Mouse (Mus musculus) heart, embryonic 11.5 days (tissue): ENCODE measurements around the gene Faah. TPM values are rescaled to one million over a fixed set of nuclear protein-coding genes. Genes with fewer than 3 reads are reported as not detected.

Experiments
- ATAC-seq: fragments of 200-750 bp; cut with Nextera tagmentation; replicated peaks from 2 replicates; pipeline ENCODE4 v1.8.0; 2017; ENCODE audit warnings: moderate library complexity; ENCODE audit not compliant: insufficient number of reproducible peaks, low FRiP score, low TSS enrichment
- H3K27ac ChIP-seq: fragments of 300-500 bp; sonication (generic); 2 replicates; pipeline ENCODE4 v1.5.1; 2014; ENCODE audit warnings: mild to moderate bottlenecking, low read depth, low read length
- H3K27me3 ChIP-seq: fragments of 300-500 bp; sonication (generic); 2 replicates; pipeline ENCODE4 v1.6.1; 2014; ENCODE audit warnings: mild to moderate bottlenecking, low read length, mixed read lengths; ENCODE audit not compliant: control insufficient read depth, insufficient read depth
- H3K36me3 ChIP-seq: fragments of 300-500 bp; sonication (generic); 2 replicates; pipeline ENCODE4 v1.6.1; 2014; ENCODE audit warnings: mild to moderate bottlenecking, low read length, moderate library complexity, mixed read lengths; ENCODE audit not compliant: control insufficient read depth, insufficient read depth
- H3K4me1 ChIP-seq: fragments of 300-500 bp; sonication (generic); 2 replicates; pipeline ENCODE4 v1.6.1; 2014; ENCODE audit warnings: low read length; ENCODE audit not compliant: control insufficient read depth, insufficient read depth
- H3K4me2 ChIP-seq: fragments of 300-500 bp; sonication (generic); 2 replicates; pipeline ENCODE4 v1.6.1; 2014; ENCODE audit warnings: mild to moderate bottlenecking, moderate library complexity
- H3K4me3 ChIP-seq: fragments of 300-500 bp; sonication (generic); 2 replicates; pipeline ENCODE4 v1.5.1; 2014; ENCODE audit warnings: low read depth, low read length
- H3K9ac ChIP-seq: fragments of 300-500 bp; sonication (generic); 2 replicates; pipeline ENCODE4 v1.6.1; 2014; ENCODE audit warnings: mild to moderate bottlenecking, low read depth, low read length, moderate library complexity
- H3K9me3 ChIP-seq: fragments of 300-500 bp; sonication (generic); replicated peaks from 2 replicates; pipeline ENCODE4 v1.6.1; 2016; ENCODE audit warnings: low read length; ENCODE audit not compliant: control insufficient read depth
- WGBS: fragments of 180-500 bp; shearing (Covaris S2); extraction: QIAGEN DNeasy Blood & Tissue Kit; methylation state at CpG from one replicate; pipeline ENCODE4 v1.1.7; 2014; ENCODE audit not compliant: insufficient replicate concordance; 5-methylcytosine and 5-hydroxymethylcytosine counted together
- polyA plus RNA-seq: library from polyadenylated mRNA; unstranded; fragments of >200 nt; fragmentation: Nextera tagmentation; extraction: Ambion mirVana; gene quantifications from 2 replicates; pipeline ENCODE4 v1.2.1, GENCODE M21; 2014

Gene Faah
- 0.94 and 1.1 TPM in 2 replicates for polyA plus RNA-seq

GRCm38 (mm10) chr4:116017902-116018746, at the start of gene Faah:
TSS of gene Faah (minus strand) at chr4:116017926.
- Histone ChIP-seq H3K4me2 (peak within 1 kb of the TSS; percentile 99), H3K27ac (no peak within 1 kb of the TSS), H3K4me1 (peaks cover 3% of the 10 kb centered on the region; the same call in 1 of the 2 replicates), H3K36me3 (no peaks in the 10 kb centered on the region), H3K4me3 (peak within 1 kb of the TSS; percentile 69), H3K27me3 (peaks cover 71% of the 10 kb centered on the region), H3K9ac (peak within 1 kb of the TSS; percentile 62; the same call in 1 of the 2 replicates), H3K9me3 (no peaks in the 10 kb centered on the region)
- peak; percentile 14; the same call in 1 of the 2 replicates for ATAC-seq
- WGBS, result 8% methylated on average over 18 of the region's 18 CpGs

- 8% methylated on average over 1 of the region's 1 CpGs for WGBS
- ATAC-seq, result no peak
- Histone ChIP-seq H3K27ac (no peak overlapping the region), H3K9me3 (no peaks in the 10 kb centered on the region), H3K9ac (no peak overlapping the region), H3K36me3 (peaks cover 20% of the 10 kb centered on the region), H3K4me3 (no peak overlapping the region), H3K4me1 (0 out of 2 replicates have a peak, but pooled peaks cover 3% of the 10 kb centered on the region), H3K4me2 (no peak overlapping the region), H3K27me3 (no peaks in the 10 kb centered on the region)
Measured at GRCm38 (mm10) chr4:116063855-116064254, 46.1 kb upstream of the Faah start.

- H3K4me2 ChIP-seq, result no peak overlapping the region
- 0 out of 2 replicates have a peak, but pooled peaks cover 3% of the 10 kb centered on the region for H3K4me1 ChIP-seq
- WGBS, result 68% methylated on average over 5 of the region's 5 CpGs
- H3K4me3 ChIP-seq, result no peak overlapping the region
- no peak for ATAC-seq
- no peak overlapping the region for H3K27ac ChIP-seq
- no peaks in the 10 kb centered on the region for H3K27me3 ChIP-seq
- no peaks in the 10 kb centered on the region for H3K36me3 ChIP-seq
- H3K9me3 ChIP-seq, result no peaks in the 10 kb centered on the region
- no peak overlapping the region for H3K9ac ChIP-seq
Measured at GRCm38 (mm10) chr4:116059012-116059726, 41.4 kb upstream of the Faah start.

GRCm38 (mm10) chr4:116057559-116057958, 39.8 kb upstream of the Faah start:
- no peak overlapping the region for H3K27ac ChIP-seq
- H3K4me1 ChIP-seq, result peaks cover 1% of the 10 kb centered on the region; the same call in 1 of the 2 replicates
- H3K27me3 ChIP-seq, result no peaks in the 10 kb centered on the region
- H3K9me3 ChIP-seq, result no peaks in the 10 kb centered on the region
- no peak overlapping the region for H3K4me3 ChIP-seq
- H3K36me3 ChIP-seq, result no peaks in the 10 kb centered on the region
- ATAC-seq, result no peak
- WGBS, result 0% methylated on average over 1 of the region's 1 CpGs
- no peak overlapping the region for H3K4me2 ChIP-seq
- no peak overlapping the region for H3K9ac ChIP-seq

GRCm38 (mm10) chr4:116053399-116053961, 35.8 kb upstream of the Faah start, which contains the start of gene Nsun4:
TSS of gene Nsun4 (minus strand) at chr4:116053876.
- Histone ChIP-seq H3K4me3 (peak within 1 kb of the TSS; percentile 64), H3K36me3 (no peaks in the 10 kb centered on the region), H3K9me3 (no peaks in the 10 kb centered on the region), H3K27me3 (no peaks in the 10 kb centered on the region), H3K4me2 (peak within 1 kb of the TSS; percentile 96), H3K9ac (peak within 1 kb of the TSS; percentile 78), H3K4me1 (peaks cover 4% of the 10 kb centered on the region; the same call in 1 of the 2 replicates), H3K27ac (peak within 1 kb of the TSS; percentile 95)
- peak; percentile 92 for ATAC-seq
- WGBS, result under 1% methylated on average over 35 of the region's 35 CpGs

GRCm38 (mm10) chr4:116052526-116053293, 35.0 kb upstream of the Faah start:
- Histone ChIP-seq H3K36me3 (no peaks in the 10 kb centered on the region), H3K4me2 (peak overlapping the region; percentile 96), H3K9me3 (no peaks in the 10 kb centered on the region), H3K9ac (peak overlapping the region; percentile 78), H3K27me3 (no peaks in the 10 kb centered on the region), H3K4me1 (peaks cover 4% of the 10 kb centered on the region; the same call in 1 of the 2 replicates), H3K4me3 (peak overlapping the region; percentile 64), H3K27ac (peak overlapping the region; percentile 95)
- ATAC-seq, result peak; percentile 52
- WGBS, result 6% methylated on average over 22 of the region's 22 CpGs

- Histone ChIP-seq H3K4me1 (peaks cover 4% of the 10 kb centered on the region; the same call in 1 of the 2 replicates), H3K27me3 (no peaks in the 10 kb centered on the region), H3K27ac (no peak overlapping the region), H3K4me2 (no peak overlapping the region), H3K4me3 (no peak overlapping the region), H3K36me3 (no peaks in the 10 kb centered on the region), H3K9ac (no peak overlapping the region), H3K9me3 (no peaks in the 10 kb centered on the region)
- 77% methylated on average over 3 of the region's 3 CpGs for WGBS
- ATAC-seq, result no peak
Measured at GRCm38 (mm10) chr4:116049211-116049610, 31.5 kb upstream of the Faah start.
